Mouse (Mus musculus) embryonic facial prominence, embryonic 12.5 days (tissue): ENCODE results near the gene Tspan1. TPM values are rescaled to one million over a fixed set of nuclear protein-coding genes. Genes with fewer than 3 reads are reported as not detected.

ENCODE experiments used
- polyA plus RNA-seq: library from polyadenylated mRNA; unstranded; fragments of >200 nt; fragmentation: Nextera tagmentation; extraction: Ambion mirVana; gene quantifications from 2 replicates; pipeline ENCODE4 v1.2.1, GENCODE M21; 2016

The Tspan1 gene
- polyA plus RNA-seq, 1 experiment from 2014 or later, result 0.23 TPM

Other genes starting within 250 kb of the Tspan1 start
- gene Dmbx1, start 227.7 kb downstream of the Tspan1 start, polyA plus RNA-seq, result 1.3 and 1.4 TPM in 2 replicates
- 2.8 and 3.3 TPM in 2 replicates for gene Faah, start 149.7 kb downstream of the Tspan1 start, polyA plus RNA-seq
- 19.9 and 20.6 TPM in 2 replicates for gene Nsun4, start 113.7 kb downstream of the Tspan1 start, polyA plus RNA-seq
- gene Uqcrh, start 92.5 kb downstream of the Tspan1 start, polyA plus RNA-seq, result 407 and 442 TPM in 2 replicates
- gene Lrrc41, start 92.3 kb downstream of the Tspan1 start, polyA plus RNA-seq, result 80.8 and 83.3 TPM in 2 replicates
- gene Rad54l, start 43.9 kb downstream of the Tspan1 start, polyA plus RNA-seq, result 46.6 and 47.0 TPM in 2 replicates
- 76.3 and 80.5 TPM in 2 replicates for gene Pomgnt1, start 43.8 kb downstream of the Tspan1 start, polyA plus RNA-seq
- gene Lurap1, start 16.3 kb downstream of the Tspan1 start, polyA plus RNA-seq, result 2.6 and 2.7 TPM in 2 replicates
- not detected in 2 replicates for gene 1700042G07Rik, start 5.8 kb upstream of the Tspan1 start, polyA plus RNA-seq
- gene Gm49337, start 5.8 kb upstream of the Tspan1 start, polyA plus RNA-seq, result not detected in 2 replicates
- 51.2 and 55.1 TPM in 2 replicates for gene Pik3r3, start 54.0 kb upstream of the Tspan1 start, polyA plus RNA-seq